Mouse (Mus musculus) MEL (cell line): ENCODE measurements at regions not wholly inside any gene's neighbourhood (a gene's known extent, or its start where the extent isn't known, plus 50 kb on each side); places are given as distances from the start of the nearest gene placed in this dataset.

Experiments used
- DNase-seq: peaks from one replicate; pipeline ENCODE4 v3.0.0; 2011; ENCODE audit warnings: low read depth, low spot score
- H3K27ac ChIP-seq: 2 replicates; pipeline ENCODE4 v1.5.1; 2012; ENCODE audit warnings: low read depth, mild to moderate bottlenecking, control low read depth, low read length, moderate library complexity; ENCODE audit not compliant: control insufficient read depth
- H3K27me3 ChIP-seq, 2 experiments: fragments of 150-350 bp in 1 of 2; sonication (generic) in 1 of 2; 2 replicates each; pipeline ENCODE4 v1.6.1; 2012; ENCODE audit warnings: low read length in 2 of 2, mild to moderate bottlenecking in 2 of 2, improper control_type of control experiment in 1 of 2, moderate library complexity in 1 of 2; ENCODE audit not compliant: insufficient read depth in 2 of 2, control insufficient read depth in 1 of 2
- H3K36me3 ChIP-seq, 2 experiments: 2 replicates each; pipeline ENCODE4 v1.6.1; 2012 to 2014; ENCODE audit warnings: low read length in 2 of 2, improper control_type of control experiment in 1 of 2, inconsistent platforms in 1 of 2, mild to moderate bottlenecking in 1 of 2; ENCODE audit not compliant: insufficient read depth in 2 of 2, control insufficient read depth in 1 of 2
- H3K4me1 ChIP-seq, 2 experiments: fragments of 150-350 bp in 1 of 2; sonication (generic) in 1 of 2; 2 replicates each; pipeline ENCODE4 v1.6.1; 2012; ENCODE audit warnings: low read length in 2 of 2, improper control_type of control experiment in 1 of 2, mild to moderate bottlenecking in 1 of 2; ENCODE audit not compliant: insufficient read depth in 2 of 2, control insufficient read depth in 1 of 2
- H3K4me3 ChIP-seq, 2 experiments: fragments of 150-350 bp in 1 of 2; sonication (generic) in 1 of 2; 2 replicates each; pipeline ENCODE4 v1.5.1; 2012; ENCODE audit warnings: low read depth in 2 of 2, low read length in 2 of 2, mild to moderate bottlenecking in 2 of 2, moderate library complexity in 2 of 2, control low read depth in 1 of 2, improper control_type of control experiment in 1 of 2; ENCODE audit not compliant: control insufficient read depth in 1 of 2, insufficient read depth in 1 of 2
- H3K79me2 ChIP-seq: 2 replicates; pipeline ENCODE4 v1.6.1; 2012; ENCODE audit warnings: mild to moderate bottlenecking, low read length, moderate library complexity; ENCODE audit not compliant: control insufficient read depth, poor library complexity, insufficient read depth
- H3K9ac ChIP-seq: 2 replicates; pipeline ENCODE4 v1.6.1; 2012; ENCODE audit warnings: low read depth, mild to moderate bottlenecking, control low read depth, low read length, moderate library complexity; ENCODE audit not compliant: control insufficient read depth, poor library complexity, severe bottlenecking
- H3K9me3 ChIP-seq: fragments of 150-350 bp; sonication (generic); replicated peaks from 2 replicates; pipeline ENCODE4 v1.6.1; 2012; ENCODE audit warnings: mild to moderate bottlenecking, low read length, improper control_type of control experiment, moderate library complexity; ENCODE audit not compliant: insufficient read depth
- CHD1 ChIP-seq: IDR thresholded peaks from 2 replicates; pipeline ENCODE4 v1.6.1; 2012; ENCODE audit warnings: low read depth, mild to moderate bottlenecking, inconsistent platforms, low read length, improper control_type of control experiment
- CHD2 ChIP-seq: IDR thresholded peaks from 2 replicates; pipeline ENCODE4 v1.6.1; 2011; ENCODE audit warnings: low read length, improper control_type of control experiment
- CTCF ChIP-seq, 3 experiments: IDR thresholded peaks in 2 of 3; conservative IDR thresholded peaks in 1 of 3; 2 replicates each; pipeline ENCODE4 v1.5.1; 2011 to 2012; ENCODE audit warnings: low read length in 3 of 3, low read depth in 2 of 3, mild to moderate bottlenecking in 2 of 3, improper control_type of control experiment in 1 of 3, inconsistent platforms in 1 of 3, mixed read lengths in 1 of 3, moderate library complexity in 1 of 3; ENCODE audit not compliant: control insufficient read depth in 1 of 3, insufficient read depth in 1 of 3, poor library complexity in 1 of 3, severe bottlenecking in 1 of 3
- E2F4 ChIP-seq: IDR thresholded peaks from 2 replicates; pipeline ENCODE4 v1.6.1; 2011; ENCODE audit warnings: low read depth, low read length, improper control_type of control experiment, borderline replicate concordance
- ETS1 ChIP-seq: IDR thresholded peaks from 2 replicates; pipeline ENCODE4 v1.6.1; 2012; ENCODE audit warnings: low read depth, mild to moderate bottlenecking, inconsistent platforms, low read length, improper control_type of control experiment, moderate library complexity
- GATA1 ChIP-seq: IDR thresholded peaks from 2 replicates; pipeline ENCODE4 v1.6.1; 2011; ENCODE audit warnings: low read depth, low read length, improper control_type of control experiment
- KAT2A ChIP-seq: conservative IDR thresholded peaks from 2 replicates; pipeline ENCODE4 v1.6.1; 2012; ENCODE audit warnings: low read depth, low read length, improper control_type of control experiment, inconsistent platforms
- MAZ ChIP-seq: IDR thresholded peaks from 2 replicates; pipeline ENCODE4 v1.6.1; 2012; ENCODE audit warnings: low read depth, mild to moderate bottlenecking, inconsistent platforms, low read length, improper control_type of control experiment
- MEF2A ChIP-seq: IDR thresholded peaks from 2 replicates; pipeline ENCODE4 v1.6.1; 2014; ENCODE audit warnings: low read depth, mild to moderate bottlenecking, inconsistent platforms, low read length, improper control_type of control experiment; ENCODE audit not compliant: poor library complexity, insufficient replicate concordance, severe bottlenecking; ENCODE audit errors: extremely low read depth
- MXI1 ChIP-seq: IDR thresholded peaks from 2 replicates; pipeline ENCODE4 v1.6.1; 2011; ENCODE audit warnings: mild to moderate bottlenecking, low read depth, low read length, improper control_type of control experiment
- MYC ChIP-seq: IDR thresholded peaks from 2 replicates; pipeline ENCODE4 v1.6.1; 2011; ENCODE audit warnings: low read depth, mild to moderate bottlenecking, low read length, improper control_type of control experiment, moderate library complexity
- NELFE ChIP-seq: IDR thresholded peaks from 2 replicates; pipeline ENCODE4 v1.6.1; 2011; ENCODE audit warnings: low read depth, low read length, improper control_type of control experiment
- POLR2AphosphoS5 ChIP-seq: IDR thresholded peaks from 2 replicates; pipeline ENCODE4 v1.6.1; 2012; ENCODE audit warnings: low read depth, borderline replicate concordance, mild to moderate bottlenecking, inconsistent platforms, low read length, moderate library complexity, mixed read lengths
- RCOR1 ChIP-seq: IDR thresholded peaks from 2 replicates; pipeline ENCODE4 v1.6.1; 2012; ENCODE audit warnings: low read depth, mild to moderate bottlenecking, inconsistent platforms, low read length, improper control_type of control experiment
- SIN3A ChIP-seq: IDR thresholded peaks from 2 replicates; pipeline ENCODE4 v1.6.1; 2012; ENCODE audit warnings: low read length, improper control_type of control experiment, inconsistent platforms
- USF1 ChIP-seq: IDR thresholded peaks from 2 replicates; pipeline ENCODE4 v1.6.1; 2014; ENCODE audit warnings: low read depth, mild to moderate bottlenecking, inconsistent platforms, low read length, improper control_type of control experiment, moderate library complexity
- USF2 ChIP-seq, 2 experiments: IDR thresholded peaks; 2 replicates each; pipeline ENCODE4 v1.6.1; 2011 to 2012; ENCODE audit warnings: improper control_type of control experiment in 2 of 2, low read length in 2 of 2, borderline replicate concordance in 1 of 2, inconsistent platforms in 1 of 2, low read depth in 1 of 2, mild to moderate bottlenecking in 1 of 2; ENCODE audit not compliant: insufficient read depth in 1 of 2
- ZC3H11A ChIP-seq: IDR thresholded peaks from 2 replicates; pipeline ENCODE4 v1.6.1; 2012; ENCODE audit warnings: low read depth, mild to moderate bottlenecking, inconsistent platforms, low read length, improper control_type of control experiment
- ZKSCAN1 ChIP-seq: IDR thresholded peaks from 2 replicates; pipeline ENCODE4 v1.6.1; 2012; ENCODE audit warnings: low read depth, mild to moderate bottlenecking, inconsistent platforms, low read length, improper control_type of control experiment, moderate library complexity
- ZNF384 ChIP-seq: IDR thresholded peaks from 2 replicates; pipeline ENCODE4 v1.6.1; 2012; ENCODE audit warnings: low read depth, mild to moderate bottlenecking, inconsistent platforms, low read length, improper control_type of control experiment

DNA sequence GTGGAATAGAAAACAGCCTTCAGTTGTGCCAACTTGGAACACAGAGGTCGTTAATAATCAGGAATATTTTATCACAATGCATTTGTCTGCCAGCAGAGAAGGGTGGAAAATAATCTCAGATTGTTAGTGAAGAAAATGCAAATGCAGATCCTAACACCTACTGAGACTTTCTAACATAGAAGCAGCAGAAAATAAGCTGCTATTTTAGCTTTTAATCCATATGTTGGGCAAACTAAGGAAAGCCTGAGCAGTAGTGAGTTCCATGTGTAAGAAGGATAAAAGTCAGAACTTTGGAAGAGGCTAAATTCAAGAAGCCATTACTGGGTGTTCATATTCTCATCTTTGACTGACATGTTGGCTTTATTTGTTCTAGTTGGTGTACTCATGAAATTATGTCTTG is 119.8 kb upstream of the Sphkap start:
- no peaks in the 10 kb centered on the region for H3K79me2 ChIP-seq
- no peak overlapping the region for H3K4me3 ChIP-seq
- no peak for TF ChIP-seq ETS1
- TF ChIP-seq MXI1, result no peak
- TF ChIP-seq ZNF384, result no peak
- TF ChIP-seq NELFE, result no peak
- no peak for TF ChIP-seq CHD1
- TF ChIP-seq USF1, result no peak
- no peak for TF ChIP-seq MEF2A
- no peak for TF ChIP-seq CHD2
- no peak for TF ChIP-seq USF2 (IDR thresholded peaks at IDR 0.05; ENCODE audit: borderline replicate concordance in 1 of 2, insufficient read depth in 1 of 2, low read depth in 1 of 2, low read length in 2 of 2)
- no peak for TF ChIP-seq GATA1
- TF ChIP-seq RCOR1, result no peak
- no peak for TF ChIP-seq POLR2AphosphoS5
- TF ChIP-seq, all 39 proteins: peak for 0
- H3K4me1 ChIP-seq, result no peaks in the 10 kb centered on the region
- no peak overlapping the region for H3K9ac ChIP-seq
- no peak for DNase-seq
- no peaks in the 10 kb centered on the region for H3K27me3 ChIP-seq
- no peak overlapping the region for H3K27ac ChIP-seq
- no peaks in the 10 kb centered on the region for H3K36me3 ChIP-seq
- no peaks in the 10 kb centered on the region for H3K9me3 ChIP-seq

DNA sequence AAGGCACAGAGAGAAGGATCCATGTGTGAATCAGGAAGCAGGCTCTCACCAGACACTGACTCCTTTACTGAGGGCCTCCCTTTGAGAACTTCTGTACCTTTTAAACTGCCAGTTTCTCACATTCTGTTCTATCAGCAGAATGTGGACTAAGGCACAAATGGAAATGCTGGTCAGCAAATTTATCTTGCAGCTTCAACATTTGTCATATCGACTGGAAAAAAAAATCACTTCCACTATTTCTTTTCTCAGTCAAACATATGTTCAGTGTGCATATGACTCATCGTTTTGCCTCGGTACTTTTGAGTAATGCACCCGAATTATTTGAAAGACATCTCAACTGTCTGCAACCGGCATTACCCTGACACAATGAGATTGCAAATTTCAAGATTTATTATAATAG is 101.4 kb upstream of the Sphkap start:
- H3K9ac ChIP-seq, result no peak overlapping the region
- no peaks in the 10 kb centered on the region for H3K9me3 ChIP-seq
- DNase-seq, result no peak
- no peak overlapping the region for H3K27ac ChIP-seq
- no peaks in the 10 kb centered on the region for H3K36me3 ChIP-seq
- H3K27me3 ChIP-seq, result no peaks in the 10 kb centered on the region
- no peaks in the 10 kb centered on the region for H3K79me2 ChIP-seq
- H3K4me1 ChIP-seq, result no peaks in the 10 kb centered on the region
- no peak overlapping the region for H3K4me3 ChIP-seq
- no peak for TF ChIP-seq ZKSCAN1
- TF ChIP-seq CTCF (IDR thresholded peaks at IDR 0.05 in 2 of 3, conservative IDR thresholded peaks at IDR 0.05 in 1 of 3; ENCODE audit: control insufficient read depth in 1 of 3, insufficient read depth in 1 of 3, low read depth in 2 of 3, low read length in 3 of 3, poor library complexity in 1 of 3, severe bottlenecking in 1 of 3), result no peak
- no peak for TF ChIP-seq E2F4
- TF ChIP-seq NELFE, result no peak
- TF ChIP-seq SIN3A, result no peak
- no peak for TF ChIP-seq RCOR1
- TF ChIP-seq ZC3H11A, result no peak
- TF ChIP-seq MEF2A, result no peak
- TF ChIP-seq ETS1, result no peak
- TF ChIP-seq MYC, result no peak
- no peak for TF ChIP-seq KAT2A
- no peak for TF ChIP-seq MAZ
